Mouse (Mus musculus) embryonic facial prominence, embryonic 15.5 days (tissue): ENCODE results near the gene Glipr2. TPM values are rescaled to one million over a fixed set of nuclear protein-coding genes. Genes with fewer than 3 reads are reported as not detected.
A peak's percentile ranks its signal among the peaks of the same experiment; 100 is the strongest.

Experiments used
- ATAC-seq: fragments of 200-750 bp; cut with Nextera tagmentation; 2 replicates; pipeline ENCODE4 v1.8.0; 2017; ENCODE audit warnings: low read depth, moderate TSS enrichment; ENCODE audit not compliant: insufficient number of reproducible peaks, low FRiP score, low TSS enrichment
- H3K27ac ChIP-seq: fragments of 300-500 bp; sonication (generic); replicated peaks from 2 replicates; pipeline ENCODE4 v1.5.1; 2015; ENCODE audit warnings: mild to moderate bottlenecking, inconsistent platforms
- H3K27me3 ChIP-seq: fragments of 300-500 bp; sonication (generic); 2 replicates; pipeline ENCODE4 v1.6.1; 2015; ENCODE audit warnings: inconsistent platforms
- H3K36me3 ChIP-seq: fragments of 300-500 bp; sonication (generic); 2 replicates; pipeline ENCODE4 v1.6.1; 2015; ENCODE audit warnings: mild to moderate bottlenecking, inconsistent platforms
- H3K4me1 ChIP-seq: fragments of 300-500 bp; sonication (generic); 2 replicates; pipeline ENCODE4 v1.6.1; 2015; ENCODE audit warnings: inconsistent platforms
- H3K4me2 ChIP-seq: fragments of 300-500 bp; sonication (generic); replicated peaks from 2 replicates; pipeline ENCODE4 v1.6.1; 2015; ENCODE audit warnings: mild to moderate bottlenecking, inconsistent platforms
- H3K4me3 ChIP-seq: fragments of 300-500 bp; sonication (generic); replicated peaks from 2 replicates; pipeline ENCODE4 v1.5.1; 2015; ENCODE audit warnings: mild to moderate bottlenecking, inconsistent platforms
- H3K9ac ChIP-seq: fragments of 300-500 bp; sonication (generic); 2 replicates; pipeline ENCODE4 v1.6.1; 2015; ENCODE audit warnings: inconsistent platforms
- H3K9me3 ChIP-seq: fragments of 300-500 bp; sonication (generic); replicated peaks from 2 replicates; pipeline ENCODE4 v1.6.1; 2016; ENCODE audit warnings: inconsistent platforms
- WGBS: fragments of 180-500 bp; shearing (Covaris S2); methylation state at CpG from one replicate; pipeline ENCODE4 v1.1.7; 2015; 5-methylcytosine and 5-hydroxymethylcytosine counted together
- polyA plus RNA-seq: library from polyadenylated mRNA; unstranded; fragments of >200 nt; fragmentation: Nextera tagmentation; extraction: Ambion mirVana; gene quantifications from 2 replicates; pipeline ENCODE4 v1.2.1, GENCODE M21; 2015

The Glipr2 gene
- 84.4 and 102 TPM in 2 replicates for polyA plus RNA-seq

GRCm38 (mm10) chr4:43957292-43957845, at the start of gene Glipr2:
Glipr2 (plus strand) TSS chr4:43957401.
- Histone ChIP-seq H3K4me3 (peak within 1 kb of the TSS; percentile 73), H3K9ac (peak within 1 kb of the TSS; percentile 44), H3K36me3 (no peaks in the 10 kb centered on the region), H3K27ac (peak within 1 kb of the TSS; percentile 87), H3K4me2 (peak within 1 kb of the TSS; percentile 93), H3K4me1 (peaks cover 13% of the 10 kb centered on the region), H3K9me3 (no peaks in the 10 kb centered on the region), H3K27me3 (no peaks in the 10 kb centered on the region)
- ATAC-seq = peak; percentile 88
- under 1% methylated on average over 45 of the region's 45 CpGs for WGBS

GRCm38 (mm10) chr4:43918221-43918620, 39.0 kb upstream of the Glipr2 start:
- no peak overlapping the region for H3K27ac ChIP-seq
- H3K4me3 ChIP-seq = no peak overlapping the region
- 91% methylated on average over 5 of the region's 5 CpGs for WGBS
- no peaks in the 10 kb centered on the region for H3K4me1 ChIP-seq
- H3K4me2 ChIP-seq = no peak overlapping the region
- 0 out of 2 replicates have a peak, but pooled peaks cover 16% of the 10 kb centered on the region for H3K36me3 ChIP-seq
- no peaks in the 10 kb centered on the region for H3K27me3 ChIP-seq
- H3K9me3 ChIP-seq = no peaks in the 10 kb centered on the region
- no peak overlapping the region for H3K9ac ChIP-seq
- no peak for ATAC-seq

DNA sequence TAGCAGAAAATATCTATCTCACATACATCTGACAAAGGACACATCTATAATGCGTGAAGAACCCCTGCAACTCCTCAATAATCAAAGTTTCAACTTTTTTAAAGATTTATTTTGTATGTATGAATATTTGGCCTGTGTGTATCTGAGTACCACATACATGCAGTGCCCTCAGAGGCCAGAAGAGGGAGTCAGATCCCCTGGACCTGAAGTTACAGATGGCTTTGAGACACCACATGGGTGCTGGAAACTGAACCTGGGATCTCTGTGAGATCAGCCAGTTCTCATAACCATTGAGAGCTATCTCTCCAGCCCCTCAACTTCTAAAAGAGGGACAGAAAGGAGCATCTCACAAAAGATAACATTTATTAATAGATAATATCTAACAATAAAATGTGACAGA, 36.6 kb upstream of the Glipr2 start:
- Histone ChIP-seq H3K4me2 (no peak overlapping the region), H3K36me3 (0 out of 2 replicates have a peak, but pooled peaks cover 28% of the 10 kb centered on the region), H3K9me3 (no peaks in the 10 kb centered on the region), H3K9ac (no peak overlapping the region), H3K27ac (no peak overlapping the region), H3K27me3 (no peaks in the 10 kb centered on the region), H3K4me1 (no peaks in the 10 kb centered on the region), H3K4me3 (no peak overlapping the region)
- no peak for ATAC-seq
- WGBS = 98% methylated on average over 1 of the region's 1 CpGs

DNA sequence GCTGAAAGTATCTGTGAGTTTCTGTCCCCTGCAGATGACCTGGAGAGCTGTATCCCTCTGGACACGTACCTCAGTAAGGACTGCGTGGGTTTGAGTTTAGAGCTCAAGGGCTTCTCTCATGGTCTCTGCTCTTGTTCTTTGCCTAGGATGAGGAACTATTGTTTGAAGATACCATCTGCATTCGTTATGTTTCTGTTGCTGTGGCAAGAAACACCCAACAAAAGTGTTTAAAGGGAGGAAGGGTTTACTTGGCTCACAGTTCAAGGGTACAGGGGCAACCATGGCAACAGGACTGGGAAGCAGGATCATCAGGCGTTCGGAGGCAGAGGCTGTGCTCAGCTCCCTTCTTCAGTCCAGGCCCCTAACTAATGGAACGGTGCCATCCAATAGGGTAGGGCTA, 32.1 kb upstream of the Glipr2 start:
- Histone ChIP-seq H3K27ac (no peak overlapping the region), H3K9ac (no peak overlapping the region), H3K36me3 (peaks cover 53% of the 10 kb centered on the region), H3K4me3 (no peak overlapping the region), H3K4me2 (no peak overlapping the region), H3K9me3 (no peaks in the 10 kb centered on the region), H3K4me1 (no peaks in the 10 kb centered on the region), H3K27me3 (no peaks in the 10 kb centered on the region)
- no peak for ATAC-seq
- WGBS = 86% methylated on average over 6 of the region's 6 CpGs

- no peak overlapping the region for H3K4me3 ChIP-seq
- H3K9ac ChIP-seq = no peak overlapping the region
- ATAC-seq = no peak
- H3K4me2 ChIP-seq = no peak overlapping the region
- no peaks in the 10 kb centered on the region for H3K9me3 ChIP-seq
- H3K36me3 ChIP-seq = peaks cover 57% of the 10 kb centered on the region
- 9% methylated on average over 3 of the region's 3 CpGs for WGBS
- H3K27me3 ChIP-seq = no peaks in the 10 kb centered on the region
- no peak overlapping the region for H3K27ac ChIP-seq
- no peaks in the 10 kb centered on the region for H3K4me1 ChIP-seq
Observed at GRCm38 (mm10) chr4:43925779-43926178, 31.4 kb upstream of the Glipr2 start.

DNA sequence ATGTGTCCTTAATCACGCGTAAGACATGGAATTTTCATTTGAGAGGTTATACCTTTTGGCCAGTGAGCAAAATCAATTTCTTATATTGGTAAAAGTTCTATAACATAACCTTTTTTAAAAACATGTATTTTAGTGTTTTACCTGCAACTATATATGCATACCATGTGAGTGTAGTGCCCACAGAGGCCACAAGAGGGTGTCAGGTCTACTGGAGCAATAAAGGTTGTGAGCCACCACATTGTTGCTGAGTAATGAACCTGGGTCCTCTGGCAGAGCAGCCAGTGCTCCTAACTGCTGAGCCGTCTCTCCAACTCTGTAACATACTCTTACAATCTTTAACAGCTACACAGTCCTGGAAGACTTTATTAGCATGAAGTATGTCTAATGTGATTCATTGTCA, 29.4 kb upstream of the Glipr2 start:
- Histone ChIP-seq H3K9me3 (no peaks in the 10 kb centered on the region), H3K4me2 (no peak overlapping the region), H3K4me3 (no peak overlapping the region), H3K27ac (no peak overlapping the region), H3K4me1 (no peaks in the 10 kb centered on the region), H3K9ac (no peak overlapping the region), H3K27me3 (no peaks in the 10 kb centered on the region), H3K36me3 (peaks cover 58% of the 10 kb centered on the region)
- no peak for ATAC-seq
- WGBS = 90% methylated on average over 3 of the region's 3 CpGs

- Histone ChIP-seq H3K9ac (no peak overlapping the region), H3K27me3 (no peaks in the 10 kb centered on the region), H3K27ac (no peak overlapping the region), H3K4me1 (no peaks in the 10 kb centered on the region), H3K9me3 (no peaks in the 10 kb centered on the region), H3K4me2 (no peak overlapping the region), H3K36me3 (peaks cover 42% of the 10 kb centered on the region), H3K4me3 (no peak overlapping the region)
- ATAC-seq = no peak
- 90% methylated on average over 4 of the region's 4 CpGs for WGBS
Observed at GRCm38 (mm10) chr4:43931877-43932276, 25.3 kb upstream of the Glipr2 start.

DNA sequence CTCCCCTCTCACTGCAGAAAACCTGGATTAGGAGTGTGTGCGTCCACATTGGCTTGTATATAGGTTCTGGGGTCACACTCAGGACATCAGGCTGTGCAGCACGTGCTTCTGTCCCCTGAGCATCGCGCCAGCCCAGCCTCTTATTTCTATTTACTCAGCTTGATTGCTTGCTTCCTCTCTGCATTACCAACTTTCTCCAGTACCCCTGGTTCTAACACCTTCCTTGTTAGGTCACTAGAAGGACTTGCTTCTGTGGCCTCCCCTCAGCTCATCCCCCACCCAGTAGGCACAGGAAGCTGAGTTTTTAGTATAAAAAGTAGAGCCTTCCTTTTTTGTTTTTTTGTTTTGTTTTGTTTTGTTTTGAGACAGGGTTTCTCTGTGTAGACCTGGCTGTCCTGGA, 21.0 kb upstream of the Glipr2 start:
- ATAC-seq = no peak
- H3K4me1 ChIP-seq = no peaks in the 10 kb centered on the region
- WGBS = 89% methylated on average over 4 of the region's 4 CpGs
- no peak overlapping the region for H3K4me2 ChIP-seq
- H3K9me3 ChIP-seq = no peaks in the 10 kb centered on the region
- no peak overlapping the region for H3K27ac ChIP-seq
- no peaks in the 10 kb centered on the region for H3K27me3 ChIP-seq
- peaks cover 31% of the 10 kb centered on the region for H3K36me3 ChIP-seq
- no peak overlapping the region for H3K4me3 ChIP-seq
- no peak overlapping the region for H3K9ac ChIP-seq

DNA sequence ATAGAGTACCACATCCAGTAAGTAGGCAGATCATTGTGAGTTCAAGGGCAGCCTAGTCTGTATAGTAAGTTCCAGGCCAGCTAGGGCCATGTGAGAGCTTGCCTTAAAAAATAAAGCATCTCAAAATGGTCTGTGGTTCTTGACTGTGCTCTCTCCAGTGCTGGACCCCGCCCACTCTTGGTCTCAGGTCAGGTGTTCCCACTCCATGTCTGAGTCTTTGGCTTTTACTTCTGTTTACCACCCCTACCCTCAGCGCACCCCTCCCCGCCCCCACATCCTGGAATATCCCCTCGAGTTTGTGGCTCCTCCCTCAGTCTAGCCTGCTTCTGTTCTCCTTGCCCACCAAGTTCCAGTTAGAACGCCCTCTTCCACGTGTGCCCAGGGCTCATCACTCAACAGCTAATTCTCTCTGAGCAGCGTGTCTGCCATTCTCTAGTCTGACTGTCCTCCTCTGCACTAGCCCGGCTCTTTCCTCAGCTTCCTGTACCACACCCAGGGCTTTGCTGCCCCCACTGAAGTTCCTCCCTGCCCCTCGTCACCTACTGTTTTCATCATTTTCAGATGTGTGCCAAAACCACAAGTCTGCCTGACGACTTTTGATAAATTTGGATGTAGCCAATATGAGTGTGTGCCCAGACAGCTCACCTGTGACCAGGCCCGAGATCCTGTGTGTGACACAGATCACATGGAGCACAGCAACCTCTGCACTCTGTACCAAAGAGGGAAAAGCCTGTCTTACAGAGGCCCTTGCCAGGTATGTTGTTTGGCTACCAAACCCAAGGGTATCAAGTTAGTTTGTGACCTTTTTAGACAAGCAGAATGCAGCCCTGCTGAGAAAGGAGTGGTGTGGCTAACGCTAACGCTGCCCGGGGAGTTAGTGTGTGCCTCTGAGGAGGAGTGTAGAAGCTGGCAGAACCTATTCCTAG, 20.2 kb upstream of the Glipr2 start:
- Histone ChIP-seq H3K27ac (no peak overlapping the region), H3K9me3 (no peaks in the 10 kb centered on the region), H3K36me3 (peaks cover 29% of the 10 kb centered on the region), H3K27me3 (no peaks in the 10 kb centered on the region), H3K4me3 (no peak overlapping the region), H3K9ac (no peak overlapping the region), H3K4me1 (no peaks in the 10 kb centered on the region), H3K4me2 (no peak overlapping the region)
- no peak for ATAC-seq
- WGBS = 72% methylated on average over 14 of the region's 14 CpGs

- peaks cover 35% of the 10 kb centered on the region for H3K36me3 ChIP-seq
- H3K27me3 ChIP-seq = no peaks in the 10 kb centered on the region
- H3K4me3 ChIP-seq = no peak overlapping the region
- H3K9me3 ChIP-seq = no peaks in the 10 kb centered on the region
- H3K27ac ChIP-seq = no peak overlapping the region
- no peak overlapping the region for H3K4me2 ChIP-seq
- 83% methylated on average over 5 of the region's 5 CpGs for WGBS
- no peak for ATAC-seq
- H3K9ac ChIP-seq = no peak overlapping the region
- H3K4me1 ChIP-seq = no peaks in the 10 kb centered on the region
Observed at GRCm38 (mm10) chr4:43941315-43941714, 15.9 kb upstream of the Glipr2 start.

GRCm38 (mm10) chr4:43942421-43942820, 14.8 kb upstream of the Glipr2 start:
- Histone ChIP-seq H3K4me1 (no peaks in the 10 kb centered on the region), H3K27ac (no peak overlapping the region), H3K4me3 (no peak overlapping the region), H3K36me3 (peaks cover 32% of the 10 kb centered on the region), H3K27me3 (no peaks in the 10 kb centered on the region), H3K9ac (no peak overlapping the region), H3K9me3 (no peaks in the 10 kb centered on the region), H3K4me2 (no peak overlapping the region)
- ATAC-seq = peak; percentile 51; the same call in 1 of the 2 replicates
- 86% methylated on average over 8 of the region's 8 CpGs for WGBS
